Mouse (Mus musculus) lung, adult 2 months (tissue): Measurements from ENCODE around the gene Slc43a3. TPM values are rescaled to one million over a fixed set of nuclear protein-coding genes. Genes with fewer than 3 reads are reported as not detected.
"Not testable (repeated sequence)": the region's sequence is repeated elsewhere in the genome, so short reads cannot be mapped to it uniquely, and the experiment has no call there.

Experiments used
- DNase-seq: peaks from one replicate; pipeline ENCODE4 v3.0.0; 2022
- H3K4me1 ChIP-seq: fragments of 200-500 bp; 2 replicates; pipeline ENCODE4 v1.6.1; 2011; ENCODE audit warnings: low read length; ENCODE audit not compliant: control insufficient read depth, insufficient read depth
- H3K4me3 ChIP-seq: fragments of 200-500 bp; replicated peaks from 2 replicates; pipeline ENCODE3; 2011; ENCODE audit warnings: low read depth, mild to moderate bottlenecking, control low read depth, low read length; ENCODE audit errors: extremely low read depth
- CTCF ChIP-seq: fragments of 200-500 bp; IDR thresholded peaks from 2 replicates; pipeline ENCODE4 v1.5.1; 2011; ENCODE audit warnings: mild to moderate bottlenecking, low read length, control low read depth; ENCODE audit not compliant: insufficient read depth
- POLR2A ChIP-seq: fragments of 200-500 bp; IDR thresholded peaks from 2 replicates; pipeline ENCODE4 v1.6.1; 2011; ENCODE audit warnings: low read depth, mild to moderate bottlenecking, control low read depth, low read length, borderline replicate concordance; ENCODE audit errors: extremely low read depth
- WGBS: fragments of 180-500 bp; shearing (Covaris S2); methylation state at CpG from one replicate; pipeline ENCODE4 v1.1.7; 2018; 5-methylcytosine and 5-hydroxymethylcytosine counted together
- polyA plus RNA-seq: library from polyadenylated mRNA; depleted of rRNA; stranded (reverse); fragments of >200 nt; gene quantifications from 2 replicates; pipeline ENCODE4 v1.2.3, GENCODE M21; 2012; rRNA removed

Gene Slc43a3
- 325 and 376 TPM in 2 replicates for polyA plus RNA-seq

GRCm38 (mm10) chr2:84936474-84937429, at the start of gene Slc43a3:
TSS of gene Slc43a3 (plus strand) at chr2:84936579.
- no peak for TF ChIP-seq CTCF
- peak; percentile 98 for TF ChIP-seq POLR2A
- peak within 1 kb of the TSS; percentile 96 for H3K4me3 ChIP-seq
- DNase-seq = peak; percentile 78
- H3K4me1 ChIP-seq = peaks cover 10% of the 10 kb centered on the region
- 4% methylated on average over 38 of the region's 38 CpGs for WGBS

GRCm38 (mm10) chr2:84886821-84887281, 49.5 kb upstream of the Slc43a3 start:
- Histone ChIP-seq H3K4me3 (peak overlapping the region; percentile 58), H3K4me1 (peaks cover 9% of the 10 kb centered on the region; the same call in 1 of the 2 replicates)
- no peak for TF ChIP-seq POLR2A
- no peak for TF ChIP-seq CTCF
- WGBS = under 1% methylated on average over 38 of the region's 39 CpGs
- peak; percentile 25 for DNase-seq

- Histone ChIP-seq H3K4me3 (peak overlapping the region; percentile 67), H3K4me1 (peaks cover 9% of the 10 kb centered on the region; the same call in 1 of the 2 replicates)
- WGBS = under 1% methylated on average over 58 of the region's 58 CpGs
- peak; percentile 39 for DNase-seq
- no peak for TF ChIP-seq POLR2A
- TF ChIP-seq CTCF = peak; percentile 26; the same call in 1 of the 2 replicates
Measured at GRCm38 (mm10) chr2:84887411-84888271, 48.7 kb upstream of the Slc43a3 start.

DNA sequence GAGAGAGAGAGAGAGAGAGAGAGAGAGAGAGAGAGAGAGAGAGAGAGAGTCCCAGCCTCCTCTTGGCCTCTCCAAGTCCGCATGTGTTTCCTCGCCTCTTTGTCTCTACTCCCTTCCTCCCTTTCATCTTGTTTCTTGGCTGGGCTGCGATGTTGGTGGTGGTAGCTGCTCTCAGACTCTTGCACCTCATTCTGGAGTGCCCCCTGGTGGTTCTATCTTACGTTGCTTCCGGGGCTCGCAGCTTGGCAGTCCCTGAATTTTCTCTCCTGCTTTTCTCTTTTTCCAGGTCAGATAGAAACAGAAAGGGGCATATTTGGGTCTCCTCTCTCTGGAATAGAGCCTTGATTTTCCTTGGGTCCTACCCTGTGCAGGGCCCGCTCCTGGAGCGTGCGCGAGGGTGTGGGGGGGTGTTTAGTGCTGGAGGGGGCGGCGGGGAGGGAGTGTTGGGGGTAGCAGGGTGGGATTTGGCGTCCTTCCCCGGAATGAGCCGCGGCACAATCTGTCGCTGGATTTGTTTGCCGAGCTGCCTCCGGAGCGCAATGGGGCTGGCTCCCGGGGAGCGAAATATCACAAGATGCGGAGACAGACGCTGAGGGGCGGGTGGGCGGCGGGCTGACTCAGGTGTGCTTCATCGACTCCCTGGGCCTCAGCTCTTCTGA, 47.6 kb upstream of the Slc43a3 start:
- DNase-seq = peak; percentile 64
- WGBS = 2% methylated on average over 28 of the region's 28 CpGs
- Histone ChIP-seq H3K4me1 (peaks cover 9% of the 10 kb centered on the region; the same call in 1 of the 2 replicates), H3K4me3 (peak overlapping the region; percentile 4)
- TF ChIP-seq POLR2A = no peak
- TF ChIP-seq CTCF = peak; percentile 63

DNA sequence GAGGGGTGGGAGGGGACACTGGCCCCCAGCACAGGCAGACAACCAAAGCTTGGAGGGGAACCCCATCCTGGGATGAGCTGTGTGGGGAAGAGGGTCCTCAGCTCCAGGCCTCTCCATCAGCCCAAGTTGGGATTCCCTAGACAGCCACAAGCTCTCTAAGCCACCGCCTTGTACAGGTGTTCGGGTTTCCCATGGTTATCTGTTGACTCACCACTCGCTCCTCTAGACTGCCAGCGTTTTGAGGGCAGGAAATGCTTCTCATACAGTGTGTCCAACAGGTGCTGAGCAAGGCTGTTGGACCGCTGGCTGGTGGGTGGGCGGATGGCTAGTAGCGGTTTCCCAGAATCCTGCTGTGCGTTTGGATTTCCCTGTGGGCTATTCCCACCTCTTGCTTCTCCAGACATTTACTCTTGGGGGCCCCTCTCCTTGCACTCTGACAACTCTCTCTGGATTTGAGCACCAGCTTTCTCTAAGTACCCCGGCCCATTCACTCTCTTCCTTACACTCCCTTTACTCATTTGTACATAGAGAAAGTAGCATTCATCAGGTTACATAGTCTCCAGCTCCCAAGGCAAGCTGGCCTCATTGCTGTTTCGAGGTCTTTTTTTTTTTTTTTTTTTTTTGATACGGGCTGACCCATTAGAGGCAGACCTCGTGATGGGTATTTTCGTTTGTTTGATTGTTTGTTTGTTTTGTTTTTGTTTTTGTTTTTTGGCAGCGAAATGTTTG, 46.9 kb upstream of the Slc43a3 start:
- Histone ChIP-seq H3K4me1 (peaks cover 9% of the 10 kb centered on the region; the same call in 1 of the 2 replicates), H3K4me3 (no peak overlapping the region)
- TF ChIP-seq POLR2A = no peak
- no peak for TF ChIP-seq CTCF
- DNase-seq = no peak
- 17% methylated on average over 14 of the region's 14 CpGs for WGBS

GRCm38 (mm10) chr2:84890045-84890340, 46.4 kb upstream of the Slc43a3 start:
- H3K4me1 ChIP-seq = peaks cover 9% of the 10 kb centered on the region; the same call in 1 of the 2 replicates
- no peak overlapping the region for H3K4me3 ChIP-seq
- peak; percentile 76 for DNase-seq
- under 1% methylated on average over 5 of the region's 5 CpGs for WGBS
- TF ChIP-seq POLR2A (no peak), CTCF (peak; percentile 82)

DNA sequence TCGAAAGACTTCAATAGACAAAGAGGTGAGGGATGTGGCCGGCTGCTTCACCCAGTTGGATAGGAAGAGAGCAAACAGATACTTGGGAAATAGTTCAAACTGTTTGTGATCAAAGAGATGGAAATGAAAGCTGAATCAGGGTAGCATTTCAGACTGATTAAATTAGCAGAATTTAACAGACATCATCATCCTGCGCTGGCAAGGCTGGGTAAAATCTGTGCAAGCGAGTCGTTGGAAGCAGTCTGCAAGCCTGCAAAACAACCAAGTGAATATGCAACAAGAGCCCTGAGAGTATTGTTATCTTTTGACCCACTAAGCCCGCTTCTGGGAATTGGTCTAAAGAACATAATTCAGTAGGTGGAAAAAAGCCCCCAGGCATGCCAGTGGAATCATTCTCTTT, 43.0 kb upstream of the Slc43a3 start:
- peaks cover 9% of the 10 kb centered on the region for H3K4me1 ChIP-seq
- DNase-seq = no peak
- 58% methylated on average over 6 of the region's 6 CpGs for WGBS
- no peak overlapping the region for H3K4me3 ChIP-seq
- TF ChIP-seq POLR2A = no peak
- TF ChIP-seq CTCF = no peak

- no peak overlapping the region for H3K4me3 ChIP-seq
- H3K4me1 ChIP-seq = peaks cover 3% of the 10 kb centered on the region; the same call in 1 of the 2 replicates
- no peak for TF ChIP-seq POLR2A
- no peak for TF ChIP-seq CTCF
- no peak for DNase-seq
- 27% methylated on average over 4 of the region's 4 CpGs for WGBS
Measured at GRCm38 (mm10) chr2:84895495-84896198, 40.7 kb upstream of the Slc43a3 start.

DNA sequence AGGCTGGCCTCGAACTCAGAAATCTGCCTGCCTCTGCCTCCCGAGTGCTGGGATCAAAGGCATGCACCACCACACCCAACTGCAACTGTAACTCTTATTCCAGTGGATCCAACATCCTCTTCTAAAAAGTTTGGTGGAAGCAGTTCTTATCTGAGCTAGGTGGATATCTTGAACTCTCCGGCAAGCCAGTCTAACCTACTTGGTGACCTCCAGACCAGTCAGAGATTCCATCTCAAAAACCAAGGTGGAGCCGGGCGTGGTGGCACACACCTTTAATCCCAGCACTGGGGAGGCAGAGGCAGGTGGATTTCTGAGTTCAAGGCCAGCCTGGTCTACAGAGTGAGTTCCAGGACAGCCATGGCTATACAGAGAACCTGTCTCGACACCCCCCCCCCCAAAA, 39.7 kb upstream of the Slc43a3 start:
- not testable (repeated sequence) for DNase-seq, H3K4me3 ChIP-seq, H3K4me1 ChIP-seq
- 94% methylated on average over 6 of the region's 6 CpGs for WGBS
